Mouse (Mus musculus): ENCODE measurements around the gene Ssu72. TPM values are rescaled to one million over a fixed set of nuclear protein-coding genes. Genes with fewer than 3 reads are reported as not detected.
A peak's percentile ranks its signal among the peaks of the same experiment; 100 is the strongest.

The Ssu72 gene
- 166 and 178 TPM in 2 replicates for polyA plus RNA-seq (2015; fragmentation: Nextera tagmentation; extraction: Ambion mirVana)

DNA sequence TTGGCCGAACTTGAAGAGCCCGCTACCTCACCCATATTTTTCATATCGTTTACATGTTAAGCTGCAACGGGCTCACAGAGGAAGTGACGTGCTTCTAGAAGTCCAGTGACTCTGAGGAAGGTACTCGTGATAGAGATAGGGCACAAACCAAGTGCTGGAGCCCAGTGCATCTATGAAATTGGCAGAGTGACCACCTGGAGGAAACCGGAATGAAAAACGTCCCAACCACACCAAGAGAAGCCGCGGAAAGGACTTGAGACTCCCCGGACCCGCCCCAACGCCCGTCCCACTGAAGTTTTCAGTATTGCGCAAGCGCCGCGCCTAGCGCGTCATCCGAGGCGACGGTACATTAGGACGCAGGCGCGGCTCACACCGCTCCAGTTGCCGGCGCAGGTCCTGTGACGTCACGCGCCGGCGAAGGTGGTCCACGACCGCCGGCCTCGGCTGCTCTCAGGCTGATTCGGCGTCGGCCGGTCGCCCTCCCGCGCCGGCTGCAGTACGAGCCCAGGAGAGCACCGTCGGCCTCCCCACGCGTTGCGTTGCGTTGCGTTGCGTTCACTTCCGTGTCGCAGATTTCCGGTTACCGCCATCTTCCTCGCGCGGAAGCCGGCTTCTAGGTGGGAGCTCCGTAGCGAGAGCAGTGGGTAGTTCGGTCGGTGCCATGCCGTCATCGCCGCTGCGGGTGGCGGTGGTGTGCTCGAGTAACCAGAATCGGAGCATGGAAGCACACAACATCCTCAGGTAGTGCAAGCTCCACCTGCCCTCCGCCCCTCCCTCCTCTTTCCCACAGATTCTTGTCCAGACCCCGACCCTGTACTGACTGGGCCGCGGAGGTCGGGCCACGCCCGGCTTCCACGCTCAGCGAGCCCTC, at the start of gene Ssu72:
Ssu72 (plus strand) TSS at position 80 of the 871 bp plus-strand sequence.
- Histone ChIP-seq H3K36me3 (ENCODE audit: insufficient read depth, low read length) (no peaks in the 10 kb centered on the region), H3K4me3 (ENCODE audit: low read depth, low read length) (peak within 1 kb of the TSS; percentile 94), H3K27me3 (replicated peaks; ENCODE audit: insufficient read depth, low read length) (no peaks in the 10 kb centered on the region), H3K9ac (replicated peaks; ENCODE audit: low read depth) (peak within 1 kb of the TSS; percentile 99), H3K9me3 (ENCODE audit: low read length) (no peaks in the 10 kb centered on the region), H3K4me2 (replicated peaks; ENCODE audit: low read depth, low read length) (peak within 1 kb of the TSS; percentile 77), H3K27ac (ENCODE audit: low read length) (peak within 1 kb of the TSS; percentile 98), H3K4me1 (ENCODE audit: insufficient read depth, low read depth, low read length) (peaks cover 5% of the 10 kb centered on the region; the same call in 1 of the 2 replicates)
- peak; percentile 15; the same call in 1 of the 2 replicates for TF ChIP-seq EP300 (IDR thresholded peaks at IDR 0.05)
- TF ChIP-seq CTCF (IDR thresholded peaks at IDR 0.05) = no peak
- ATAC-seq (peak; percentile 95), DNase-seq (ENCODE audit: low spot score) (peak; percentile 96)
- under 1% methylated on average over 81 of the region's 83 CpGs for WGBS

DNA sequence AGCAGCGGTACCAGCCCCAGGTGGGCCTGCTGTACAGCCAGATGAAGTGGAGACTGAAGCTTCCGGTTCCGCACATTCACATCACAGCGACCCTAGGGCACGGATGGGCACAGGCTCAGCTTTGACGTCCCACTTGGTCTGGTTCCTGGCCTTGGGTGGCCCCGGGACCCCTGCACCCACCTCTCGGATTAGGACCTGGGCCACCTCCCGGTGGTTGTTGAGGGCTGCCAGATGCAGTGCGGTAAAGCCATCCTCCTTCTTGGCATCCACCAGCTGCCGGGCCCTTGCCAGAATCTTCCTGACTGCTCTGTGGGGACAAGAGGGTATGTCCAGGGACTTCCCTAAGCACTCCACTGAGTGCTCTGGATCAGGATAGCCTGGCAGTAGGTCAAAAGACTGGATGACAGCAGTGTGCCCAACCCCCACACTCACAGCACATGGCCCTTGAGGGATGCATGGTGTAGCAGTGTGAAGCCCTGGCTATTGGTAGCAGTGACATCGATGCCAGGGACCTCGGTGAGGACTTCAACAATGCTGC, 48.3 kb upstream of the Ssu72 start:
- H3K9me3 ChIP-seq (ENCODE audit: low read length) = no peaks in the 10 kb centered on the region
- 0 out of 2 replicates have a peak, but pooled peaks cover 4% of the 10 kb centered on the region for H3K27me3 ChIP-seq (replicated peaks; ENCODE audit: insufficient read depth, low read length)
- no peak overlapping the region for H3K9ac ChIP-seq (replicated peaks; ENCODE audit: low read depth)
- H3K4me3 ChIP-seq (ENCODE audit: low read depth, low read length) = no peak overlapping the region
- peaks cover 23% of the 10 kb centered on the region for H3K4me1 ChIP-seq (ENCODE audit: insufficient read depth, low read depth, low read length)
- ATAC-seq = no peak
- no peak for DNase-seq (ENCODE audit: low spot score)
- no peaks in the 10 kb centered on the region for H3K36me3 ChIP-seq (ENCODE audit: insufficient read depth, low read length)
- TF ChIP-seq EP300 (IDR thresholded peaks at IDR 0.05) (no peak), CTCF (IDR thresholded peaks at IDR 0.05) (no peak)
- H3K4me2 ChIP-seq (replicated peaks; ENCODE audit: low read depth, low read length) = no peak overlapping the region
- 92% methylated on average over 13 of the region's 13 CpGs for WGBS
- H3K27ac ChIP-seq (ENCODE audit: low read length) = no peak overlapping the region

DNA sequence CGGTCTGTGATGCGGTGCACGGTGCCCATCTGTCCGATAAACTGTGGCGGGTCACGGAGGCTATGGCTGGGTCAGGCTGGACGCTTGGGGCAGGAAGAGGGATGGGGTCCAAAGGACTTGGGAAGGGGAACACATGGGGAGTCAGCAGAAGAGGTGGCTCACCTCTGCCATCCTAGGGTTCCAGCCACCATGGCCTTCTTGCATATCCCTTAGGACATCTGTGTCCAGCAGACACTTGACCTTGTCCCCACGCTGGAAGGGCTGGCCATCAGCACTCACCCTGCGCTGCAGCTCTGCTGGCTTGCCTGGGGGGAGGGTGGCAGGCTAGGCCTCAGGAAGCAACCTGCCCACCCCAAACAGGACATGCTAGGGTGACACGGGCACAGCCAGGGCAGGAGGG, 45.6 kb upstream of the Ssu72 start:
- Histone ChIP-seq H3K27ac (ENCODE audit: low read length) (no peak overlapping the region), H3K4me3 (ENCODE audit: low read depth, low read length) (no peak overlapping the region), H3K36me3 (ENCODE audit: insufficient read depth, low read length) (no peaks in the 10 kb centered on the region), H3K9me3 (ENCODE audit: low read length) (no peaks in the 10 kb centered on the region), H3K4me2 (replicated peaks; ENCODE audit: low read depth, low read length) (no peak overlapping the region), H3K27me3 (replicated peaks; ENCODE audit: insufficient read depth, low read length) (0 out of 2 replicates have a peak, but pooled peaks cover under 1% of the 10 kb centered on the region), H3K9ac (replicated peaks; ENCODE audit: low read depth) (no peak overlapping the region), H3K4me1 (ENCODE audit: insufficient read depth, low read depth, low read length) (peaks cover 8% of the 10 kb centered on the region)
- WGBS = 92% methylated on average over 10 of the region's 10 CpGs
- ATAC-seq = no peak
- TF ChIP-seq CTCF (IDR thresholded peaks at IDR 0.05) (no peak), EP300 (IDR thresholded peaks at IDR 0.05) (no peak)
- no peak for DNase-seq (ENCODE audit: low spot score)

DNA sequence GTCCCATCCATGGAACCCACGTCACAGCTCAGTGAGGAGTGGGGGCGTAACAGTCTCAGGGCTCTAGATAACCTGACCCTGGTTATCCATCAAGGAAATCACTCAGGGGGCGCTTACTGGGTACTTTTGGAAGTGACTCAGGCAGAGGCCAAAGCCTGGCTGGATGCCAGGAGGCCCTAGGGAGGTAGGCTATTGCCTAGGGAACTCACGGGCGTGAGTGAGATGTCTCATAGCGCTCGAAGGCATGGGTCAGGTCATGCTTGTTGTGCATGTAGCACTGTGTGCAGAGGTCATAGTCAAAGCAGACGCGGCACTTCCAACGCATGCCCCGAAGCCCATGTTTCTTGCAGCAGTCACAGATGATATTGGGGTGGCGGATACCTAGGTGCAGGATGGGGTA, 44.0 kb upstream of the Ssu72 start:
- DNase-seq (ENCODE audit: low spot score) = no peak

DNA sequence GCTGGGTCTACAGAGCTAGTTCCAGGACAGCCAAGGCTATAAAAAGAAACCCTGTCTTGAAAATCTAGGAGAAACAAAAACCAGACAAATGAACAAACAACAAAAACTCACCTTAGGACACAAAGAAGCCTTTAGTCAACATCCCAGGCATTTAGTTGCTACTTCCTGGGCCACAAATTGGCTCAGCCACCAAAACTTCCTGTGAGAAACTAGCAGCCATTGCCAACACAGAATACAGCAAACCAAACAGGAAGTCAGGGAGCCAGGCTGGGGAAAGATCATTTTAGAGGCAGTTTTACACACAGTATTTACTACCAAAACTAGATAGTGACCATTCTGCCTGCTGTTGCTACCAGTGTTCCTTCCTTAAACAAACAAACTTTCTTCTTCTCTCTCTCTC, 37.7 kb upstream of the Ssu72 start:
- peak; percentile 33 for DNase-seq (ENCODE audit: low spot score)
- no peak overlapping the region for H3K4me2 ChIP-seq (replicated peaks; ENCODE audit: low read depth, low read length)
- no peaks in the 10 kb centered on the region for H3K27me3 ChIP-seq (replicated peaks; ENCODE audit: insufficient read depth, low read length)
- peaks cover 9% of the 10 kb centered on the region; the same call in 1 of the 2 replicates for H3K4me1 ChIP-seq (ENCODE audit: insufficient read depth, low read depth, low read length)
- TF ChIP-seq CTCF (IDR thresholded peaks at IDR 0.05) = no peak
- no peak for TF ChIP-seq EP300 (IDR thresholded peaks at IDR 0.05)
- no peaks in the 10 kb centered on the region for H3K9me3 ChIP-seq (ENCODE audit: low read length)
- no peaks in the 10 kb centered on the region for H3K36me3 ChIP-seq (ENCODE audit: insufficient read depth, low read length)
- H3K4me3 ChIP-seq (ENCODE audit: low read depth, low read length) = no peak overlapping the region
- 0 out of 2 replicates have a peak overlapping the region, but pooled peaks have one; percentile 14 for H3K27ac ChIP-seq (ENCODE audit: low read length)
- no peak for ATAC-seq
- H3K9ac ChIP-seq (replicated peaks; ENCODE audit: low read depth) = no peak overlapping the region

More for the DNA sequence above, 44.0 kb upstream of the Ssu72 start:
- WGBS = 56% methylated on average over 12 of the region's 12 CpGs
- 0 out of 2 replicates have a peak, but pooled peaks have one; percentile 33 for ATAC-seq
- H3K9me3 ChIP-seq (ENCODE audit: low read length) = no peaks in the 10 kb centered on the region
- no peak overlapping the region for H3K9ac ChIP-seq (replicated peaks; ENCODE audit: low read depth)
- no peak overlapping the region for H3K4me2 ChIP-seq (replicated peaks; ENCODE audit: low read depth, low read length)
- H3K4me1 ChIP-seq (ENCODE audit: insufficient read depth, low read depth, low read length) = no peaks in the 10 kb centered on the region
- no peak overlapping the region for H3K4me3 ChIP-seq (ENCODE audit: low read depth, low read length)
- TF ChIP-seq EP300 (IDR thresholded peaks at IDR 0.05) = no peak
- no peak for TF ChIP-seq CTCF (IDR thresholded peaks at IDR 0.05)
- H3K27ac ChIP-seq (ENCODE audit: low read length) = no peak overlapping the region
- no peaks in the 10 kb centered on the region for H3K36me3 ChIP-seq (ENCODE audit: insufficient read depth, low read length)
- no peaks in the 10 kb centered on the region for H3K27me3 ChIP-seq (replicated peaks; ENCODE audit: insufficient read depth, low read length)
